Mouse (Mus musculus): ENCODE data around the gene Gm45021. TPM values are rescaled to one million over a fixed set of nuclear protein-coding genes. Genes with fewer than 3 reads are reported as not detected.

The Gm45021 gene
- polyA plus RNA-seq, 2 experiments, result 0.78 to 0.94 TPM

DNA sequence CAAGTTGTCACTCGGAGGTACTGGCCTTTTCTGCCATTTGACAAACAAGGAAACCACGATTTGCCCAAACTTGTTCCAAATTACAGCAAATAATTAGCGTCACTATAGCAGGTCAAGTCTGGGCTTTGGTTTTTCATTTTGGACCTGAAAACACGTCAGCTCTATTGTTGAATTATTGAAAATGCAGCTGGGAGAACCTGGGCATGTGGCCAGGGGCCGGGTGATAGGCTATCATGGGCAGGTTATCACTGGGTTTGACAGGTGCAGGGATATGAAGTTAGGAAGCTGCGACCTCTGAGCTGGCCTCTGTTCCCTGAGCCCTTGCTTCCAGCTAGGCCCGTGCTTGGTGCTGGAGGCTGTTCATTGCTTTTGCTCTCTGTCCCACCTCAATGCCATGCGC, 41.4 kb downstream of the Gm45021 start:
- peaks cover 30% of the 10 kb centered on the region for H3K27me3 ChIP-seq (ENCODE audit: control insufficient read depth, insufficient read depth, low read length)
- no peak overlapping the region for H3K27ac ChIP-seq (replicated peaks; ENCODE audit: low read depth, low read length)
- no peak for TF ChIP-seq POLR2A (IDR thresholded peaks at IDR 0.05; ENCODE audit: borderline replicate concordance, extremely low read depth, insufficient read depth, insufficient read length)
- WGBS, result 85% methylated on average over 8 of the region's 8 CpGs
- H3K4me1 ChIP-seq (ENCODE audit: control insufficient read depth, insufficient read depth, low read length), result no peaks in the 10 kb centered on the region
- H3K4me2 ChIP-seq (replicated peaks; ENCODE audit: low read depth, low read length, severe bottlenecking), result no peak overlapping the region
- no peaks in the 10 kb centered on the region for H3K36me3 ChIP-seq (ENCODE audit: control insufficient read depth, insufficient read depth, low read length)
- DNase-seq (ENCODE audit: low spot score) (no peak), ATAC-seq (ENCODE audit: low FRiP score, low read depth) (no peak)
- H3K4me3 ChIP-seq (replicated peaks; ENCODE audit: low read length), result no peak overlapping the region
- no peaks in the 10 kb centered on the region for H3K9me3 ChIP-seq (ENCODE audit: control insufficient read depth, low read length)
- H3K9ac ChIP-seq (ENCODE audit: low read depth, low read length, severe bottlenecking), result no peak overlapping the region

- no peak for TF ChIP-seq POLR2A (IDR thresholded peaks at IDR 0.05; ENCODE audit: borderline replicate concordance, extremely low read depth, insufficient read depth, insufficient read length)
- no peaks in the 10 kb centered on the region for H3K4me1 ChIP-seq (ENCODE audit: control insufficient read depth, insufficient read depth, low read length)
- WGBS, result 77% methylated on average over 2 of the region's 2 CpGs
- H3K27ac ChIP-seq (replicated peaks; ENCODE audit: low read depth, low read length), result no peak overlapping the region
- H3K4me2 ChIP-seq (replicated peaks; ENCODE audit: low read depth, low read length, severe bottlenecking), result no peak overlapping the region
- no peak overlapping the region for H3K4me3 ChIP-seq (replicated peaks; ENCODE audit: low read length)
- DNase-seq (ENCODE audit: low spot score), result no peak
- H3K9me3 ChIP-seq (ENCODE audit: control insufficient read depth, low read length), result no peaks in the 10 kb centered on the region
- ATAC-seq (ENCODE audit: low FRiP score, low read depth), result no peak
- H3K9ac ChIP-seq (ENCODE audit: low read depth, low read length, severe bottlenecking), result no peak overlapping the region
- H3K27me3 ChIP-seq (ENCODE audit: control insufficient read depth, insufficient read depth, low read length), result no peaks in the 10 kb centered on the region
- H3K36me3 ChIP-seq (ENCODE audit: control insufficient read depth, insufficient read depth, low read length), result no peaks in the 10 kb centered on the region
Observed at GRCm38 (mm10) chr6:48635105-48635504, 45.7 kb downstream of the Gm45021 start.

DNA sequence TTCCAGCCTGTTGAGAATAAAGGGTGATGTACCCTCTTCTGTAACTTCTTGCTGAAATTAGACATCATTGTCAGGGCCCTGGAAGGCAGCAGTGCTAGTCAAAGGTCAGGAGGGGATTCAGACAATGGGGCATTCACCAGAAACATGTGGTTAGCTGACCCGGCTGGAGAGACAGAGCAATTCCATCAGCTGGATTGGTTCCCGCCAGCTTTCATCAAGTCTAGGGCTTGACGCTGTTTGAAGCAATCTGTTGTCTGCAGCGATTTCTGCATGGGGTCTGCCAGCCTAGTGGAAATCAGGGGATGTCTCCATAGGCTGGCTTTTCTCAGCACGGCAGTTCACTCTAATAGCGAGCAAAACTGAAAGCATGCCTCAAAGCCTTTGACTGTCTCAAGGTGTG, 47.1 kb downstream of the Gm45021 start:
- H3K9ac ChIP-seq (ENCODE audit: low read depth, low read length, severe bottlenecking), result no peak overlapping the region
- WGBS, result 60% methylated on average over 6 of the region's 6 CpGs
- no peaks in the 10 kb centered on the region for H3K36me3 ChIP-seq (ENCODE audit: control insufficient read depth, insufficient read depth, low read length)
- H3K9me3 ChIP-seq (ENCODE audit: control insufficient read depth, low read length), result no peaks in the 10 kb centered on the region
- no peak overlapping the region for H3K4me2 ChIP-seq (replicated peaks; ENCODE audit: low read depth, low read length, severe bottlenecking)
- no peaks in the 10 kb centered on the region for H3K4me1 ChIP-seq (ENCODE audit: control insufficient read depth, insufficient read depth, low read length)
- H3K27me3 ChIP-seq (ENCODE audit: control insufficient read depth, insufficient read depth, low read length), result no peaks in the 10 kb centered on the region
- H3K27ac ChIP-seq (replicated peaks; ENCODE audit: low read depth, low read length), result no peak overlapping the region
- no peak for TF ChIP-seq POLR2A (IDR thresholded peaks at IDR 0.05; ENCODE audit: borderline replicate concordance, extremely low read depth, insufficient read depth, insufficient read length)
- H3K4me3 ChIP-seq (replicated peaks; ENCODE audit: low read length), result no peak overlapping the region
- DNase-seq (ENCODE audit: low spot score) (no peak), ATAC-seq (ENCODE audit: low FRiP score, low read depth) (no peak)

- WGBS, result 64% methylated on average over 6 of the region's 6 CpGs
- H3K4me1 ChIP-seq (ENCODE audit: control insufficient read depth, insufficient read depth, low read length), result no peaks in the 10 kb centered on the region
- H3K9me3 ChIP-seq (ENCODE audit: control insufficient read depth, low read length), result no peaks in the 10 kb centered on the region
- ATAC-seq (ENCODE audit: low FRiP score, low read depth), result no peak; the same call in none of the 2 replicates
- H3K9ac ChIP-seq (ENCODE audit: low read depth, low read length, severe bottlenecking), result no peak overlapping the region
- H3K4me3 ChIP-seq (replicated peaks; ENCODE audit: low read length), result no peak overlapping the region
- TF ChIP-seq POLR2A (IDR thresholded peaks at IDR 0.05; ENCODE audit: borderline replicate concordance, extremely low read depth, insufficient read depth, insufficient read length), result no peak
- no peak for DNase-seq (ENCODE audit: low spot score)
- no peaks in the 10 kb centered on the region for H3K27me3 ChIP-seq (ENCODE audit: control insufficient read depth, insufficient read depth, low read length)
- H3K36me3 ChIP-seq (ENCODE audit: control insufficient read depth, insufficient read depth, low read length), result no peaks in the 10 kb centered on the region
- H3K27ac ChIP-seq (replicated peaks; ENCODE audit: low read depth, low read length), result no peak overlapping the region
- no peak overlapping the region for H3K4me2 ChIP-seq (replicated peaks; ENCODE audit: low read depth, low read length, severe bottlenecking)
Observed at GRCm38 (mm10) chr6:48637811-48638500, 48.5 kb downstream of the Gm45021 start.

DNA sequence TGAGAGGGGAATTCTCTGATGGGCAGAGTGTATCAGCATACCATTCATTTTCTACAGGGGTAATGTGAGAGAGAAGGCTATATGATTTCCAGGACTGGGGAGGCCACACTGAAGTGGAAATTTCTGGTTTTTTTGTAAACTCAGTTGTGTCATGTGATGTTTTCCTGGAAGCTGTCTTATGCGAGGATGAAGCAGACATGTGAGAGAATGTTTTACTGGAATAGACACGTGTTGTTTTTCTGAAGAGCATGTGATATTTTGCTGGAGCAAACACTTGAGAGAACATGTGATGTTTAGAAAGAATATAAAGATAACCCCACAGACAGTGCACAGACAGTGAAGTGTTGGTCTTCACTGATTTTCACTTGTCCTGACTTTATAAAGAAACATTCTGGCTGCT, 49.1 kb downstream of the Gm45021 start:
- 54% methylated on average over 2 of the region's 2 CpGs for WGBS
- DNase-seq (ENCODE audit: low spot score) (no peak), ATAC-seq (ENCODE audit: low FRiP score, low read depth) (no peak)
- Histone ChIP-seq H3K9me3 (ENCODE audit: control insufficient read depth, low read length) (no peaks in the 10 kb centered on the region), H3K9ac (ENCODE audit: low read depth, low read length, severe bottlenecking) (no peak overlapping the region), H3K4me3 (replicated peaks; ENCODE audit: low read length) (no peak overlapping the region), H3K27ac (replicated peaks; ENCODE audit: low read depth, low read length) (no peak overlapping the region), H3K36me3 (ENCODE audit: control insufficient read depth, insufficient read depth, low read length) (no peaks in the 10 kb centered on the region), H3K27me3 (ENCODE audit: control insufficient read depth, insufficient read depth, low read length) (no peaks in the 10 kb centered on the region), H3K4me1 (ENCODE audit: control insufficient read depth, insufficient read depth, low read length) (no peaks in the 10 kb centered on the region), H3K4me2 (replicated peaks; ENCODE audit: low read depth, low read length, severe bottlenecking) (no peak overlapping the region)
- TF ChIP-seq POLR2A (IDR thresholded peaks at IDR 0.05; ENCODE audit: borderline replicate concordance, extremely low read depth, insufficient read depth, insufficient read length), result no peak

All from limb, embryonic 14.5 days (tissue).